Mouse (Mus musculus) stomach, postnatal 0 days (tissue): Measurements from ENCODE around the gene Tbata.

Source experiments
- CTCF ChIP-seq: IDR thresholded peaks from 2 replicates; pipeline ENCODE4 v1.5.1; 2016; ENCODE audit warnings: antibody characterized with exemption, low read depth, mild to moderate bottlenecking, moderate library complexity
- EP300 ChIP-seq: optimal IDR thresholded peaks from 2 replicates; pipeline ENCODE3; 2016; ENCODE audit warnings: antibody characterized with exemption

GRCm38 (mm10) chr10:61174711-61175441 lies 3.1 kb downstream of the Tbata start:
- TF ChIP-seq CTCF: no peak
- TF ChIP-seq EP300: no peak
